Mouse (Mus musculus) layer of hippocampus, postnatal 14 days (tissue): ENCODE data around the gene Syne2. TPM values are rescaled to one million over a fixed set of nuclear protein-coding genes. Genes with fewer than 3 reads are reported as not detected.

ENCODE experiments used
- microRNA-seq, 2 experiments: library from miRNA; unstranded; fragments of <30 nt; microRNA quantifications; one replicate each; pipeline ENCODE4 v1.2.0; 2021
- total RNA-seq, 2 experiments: library from RNA; stranded (reverse); gene quantifications; 2 replicates each; pipeline ENCODE4 v1.2.3; 2021

The Syne2 gene
- total RNA-seq, 2 experiments from 2014 or later, result 23.4 to 29.0 TPM

Small RNAs within 50 kb of the gene (microRNA-seq; reads per million reads assigned to microRNA genes)
- gene Mir5101, result 0 reads per million in 2 experiments

Other genes starting within 250 kb of the Syne2 start
- 10 to 100 TPM; 79.3 to 81.5 TPM for gene Ppp2r5e, start 221.9 kb upstream of the Syne2 start, total RNA-seq
- gene Wdr89, start 148.6 kb upstream of the Syne2 start, total RNA-seq, result 1 to 10 TPM; 2.7 to 4.0 TPM
- gene Sgpp1, start 82.4 kb upstream of the Syne2 start, total RNA-seq, result 10 to 100 TPM; 31.4 to 32.3 TPM